In genomic region chr15:8444890-8445597, GRCm38 (mm10) we compare ENCODE assay signal across 8 mouse cellular contexts. TPM values are rescaled to one million over a fixed set of nuclear protein-coding genes. Genes with fewer than 3 reads are reported as not detected.
A peak's percentile ranks its signal among the peaks of the same experiment; 100 is the strongest.
DNase-seq lines count a peak whose midpoint lies in the region; ATAC-seq and TF ChIP-seq lines count a peak whose summit lies in the region.

No protein-coding gene starts in this region.

- peak overlapping the region; percentile 99 for H3K27ac ChIP-seq in embryonic facial prominence, embryonic 12.5 days
- peak overlapping the region; percentile 67 for H3K27ac ChIP-seq in kidney, adult 2 months (ENCODE audit: insufficient read depth, low read depth, low read length)
- H3K27ac ChIP-seq in limb, embryonic 14.5 days (replicated peaks; ENCODE audit: low read depth, low read length) = peak overlapping the region; percentile 99
- H3K27ac ChIP-seq in midbrain, embryonic 16.5 days (ENCODE audit: low read length) = peak overlapping the region; percentile 95
- peak overlapping the region; percentile 100 for H3K27ac ChIP-seq in spleen, adult 2 months (ENCODE audit: insufficient read depth, low read length)

- peak; percentile 64 for ATAC-seq in embryonic facial prominence, embryonic 12.5 days (ENCODE audit: insufficient number of reproducible peaks, insufficient read depth, low FRiP score, low TSS enrichment)
- ATAC-seq in limb, embryonic 14.5 days (ENCODE audit: low FRiP score, low read depth) = peak; percentile 64
- ATAC-seq in midbrain, embryonic 16.5 days = peak; percentile 78

- no peaks in the 10 kb centered on the region for H3K27me3 ChIP-seq in embryonic facial prominence, embryonic 12.5 days
- no peaks in the 10 kb centered on the region for H3K27me3 ChIP-seq in kidney, adult 2 months (replicated peaks; ENCODE audit: control insufficient read depth, insufficient read depth, low read length)
- no peaks in the 10 kb centered on the region for H3K27me3 ChIP-seq in limb, embryonic 14.5 days (ENCODE audit: control insufficient read depth, insufficient read depth, low read length)
- no peaks in the 10 kb centered on the region for H3K27me3 ChIP-seq in midbrain, embryonic 16.5 days (ENCODE audit: control insufficient read depth, insufficient read depth, low read depth, low read length)
- no peaks in the 10 kb centered on the region for H3K27me3 ChIP-seq in spleen, adult 2 months (ENCODE audit: control insufficient read depth, insufficient read depth, low read length)

- H3K4me1 ChIP-seq in embryonic facial prominence, embryonic 12.5 days = peaks cover 10% of the 10 kb centered on the region; the same call in 1 of the 2 replicates
- H3K4me1 ChIP-seq in kidney, adult 2 months (ENCODE audit: control insufficient read depth, insufficient read depth, low read length) = peaks cover 7% of the 10 kb centered on the region; the same call in 1 of the 2 replicates
- peaks cover 17% of the 10 kb centered on the region for H3K4me1 ChIP-seq in limb, embryonic 14.5 days (ENCODE audit: control insufficient read depth, insufficient read depth, low read length)
- peaks cover 32% of the 10 kb centered on the region for H3K4me1 ChIP-seq in midbrain, embryonic 16.5 days (ENCODE audit: control insufficient read depth, insufficient read depth, low read length)
- H3K4me1 ChIP-seq in spleen, adult 2 months (ENCODE audit: control insufficient read depth, insufficient read depth, insufficient read length) = peaks cover 8% of the 10 kb centered on the region; the same call in 1 of the 2 replicates

- WGBS in embryonic facial prominence, embryonic 12.5 days = under 1% methylated on average over 56 of the region's 57 CpGs
- WGBS in kidney, adult 2 months = under 1% methylated on average over 57 of the region's 57 CpGs
- WGBS in limb, embryonic 14.5 days = under 1% methylated on average over 57 of the region's 57 CpGs
- WGBS in midbrain, embryonic 16.5 days = under 1% methylated on average over 53 of the region's 57 CpGs
- WGBS in spleen, adult 2 months = under 1% methylated on average over 56 of the region's 57 CpGs

- H3K4me3 ChIP-seq in embryonic facial prominence, embryonic 12.5 days = peak overlapping the region; percentile 96
- peak overlapping the region; percentile 96 for H3K4me3 ChIP-seq in kidney, adult 2 months (ENCODE audit: insufficient read depth, low read depth, low read length)
- H3K4me3 ChIP-seq in limb, embryonic 14.5 days (replicated peaks; ENCODE audit: low read length) = peak overlapping the region; percentile 96
- peak overlapping the region; percentile 86 for H3K4me3 ChIP-seq in midbrain, embryonic 16.5 days (ENCODE audit: low read depth, low read length)
- H3K4me3 ChIP-seq in spleen, adult 2 months (ENCODE audit: extremely low read depth, insufficient read depth, insufficient read length) = peak overlapping the region; percentile 88

- peak overlapping the region; percentile 95 for H3K4me2 ChIP-seq in embryonic facial prominence, embryonic 12.5 days (replicated peaks)
- peak overlapping the region; percentile 81 for H3K4me2 ChIP-seq in limb, embryonic 14.5 days (replicated peaks; ENCODE audit: low read depth, low read length, severe bottlenecking)
- peak overlapping the region; percentile 100 for H3K4me2 ChIP-seq in midbrain, embryonic 16.5 days (ENCODE audit: low read length)

- no peaks in the 10 kb centered on the region for H3K36me3 ChIP-seq in embryonic facial prominence, embryonic 12.5 days
- no peaks in the 10 kb centered on the region for H3K36me3 ChIP-seq in kidney, adult 2 months (ENCODE audit: control insufficient read depth, insufficient read depth, low read length)
- no peaks in the 10 kb centered on the region for H3K36me3 ChIP-seq in limb, embryonic 14.5 days (ENCODE audit: control insufficient read depth, insufficient read depth, low read length)
- H3K36me3 ChIP-seq in midbrain, embryonic 16.5 days (ENCODE audit: control insufficient read depth, insufficient read depth, low read length) = no peaks in the 10 kb centered on the region
- H3K36me3 ChIP-seq in spleen, adult 2 months (ENCODE audit: control insufficient read depth, insufficient read depth, low read length) = no peaks in the 10 kb centered on the region

- TF ChIP-seq CTCF in kidney, adult 2 months (conservative IDR thresholded peaks at IDR 0.05; ENCODE audit: insufficient read depth, insufficient read length, low read depth, low read length) = peak; percentile 69
- peak; percentile 60; the same call in 1 of the 2 replicates for TF ChIP-seq CTCF in spleen, adult 2 months (IDR thresholded peaks at IDR 0.05; ENCODE audit: extremely low read depth, insufficient read depth, insufficient read length, insufficient replicate concordance)

- peak; percentile 93 for DNase-seq in 416B (ENCODE audit: low read depth)
- peak; percentile 88 to 89 for DNase-seq in adrenal gland, postnatal 36 days
- DNase-seq in heart, adult 18-20 months = peak; percentile 85 to 88
- peak; percentile 90 for DNase-seq in kidney, adult 2 months
- peak; percentile 91 for DNase-seq in limb, embryonic 14.5 days (ENCODE audit: low spot score)
- peak; percentile 73 for DNase-seq in spleen, adult 2 months (ENCODE audit: low read depth in 1 of 2, low spot score in 2 of 2)

- H3K9ac ChIP-seq in embryonic facial prominence, embryonic 12.5 days = peak overlapping the region; percentile 97
- peak overlapping the region; percentile 99 for H3K9ac ChIP-seq in limb, embryonic 14.5 days (ENCODE audit: low read depth, low read length, severe bottlenecking)
- peak overlapping the region; percentile 99 for H3K9ac ChIP-seq in midbrain, embryonic 16.5 days (ENCODE audit: low read depth, low read length)

- H3K9me3 ChIP-seq in embryonic facial prominence, embryonic 12.5 days = no peaks in the 10 kb centered on the region
- H3K9me3 ChIP-seq in limb, embryonic 14.5 days (ENCODE audit: control insufficient read depth, low read length) = no peaks in the 10 kb centered on the region
- no peaks in the 10 kb centered on the region for H3K9me3 ChIP-seq in midbrain, embryonic 16.5 days (replicated peaks; ENCODE audit: control insufficient read depth, low read length, poor library complexity, severe bottlenecking)

- no peak for TF ChIP-seq POLR2A in kidney, adult 2 months (IDR thresholded peaks at IDR 0.05; ENCODE audit: low read depth, low read length)
- no peak for TF ChIP-seq POLR2A in limb, embryonic 14.5 days (IDR thresholded peaks at IDR 0.05; ENCODE audit: borderline replicate concordance, extremely low read depth, insufficient read depth, insufficient read length)
- TF ChIP-seq POLR2A in spleen, adult 2 months (IDR thresholded peaks at IDR 0.05; ENCODE audit: low read depth, low read length) = no peak

RNA-seq across cellular contexts. Expression of gene Nipbl, which starts 0.8 kb away (rescaled TPM):
- 10 to 100 TPM; 48.9 to 50.5 TPM for total RNA-seq in adrenal gland, postnatal 36 days (2021)
- polyA plus RNA-seq in embryonic facial prominence, embryonic 12.5 days (2016; fragmentation: Nextera tagmentation; extraction: Ambion mirVana) = 21.8 and 22.6 TPM in 2 replicates
- total RNA-seq in heart, adult 18-20 months (2021) = 10 to 100 TPM; 25.7 to 29.3 TPM
- polyA plus RNA-seq in kidney, adult 2 months (2012; rRNA removed) = 4.6 and 5.2 TPM in 2 replicates
- 12.8 and 17.6 TPM in 2 replicates for polyA plus RNA-seq in limb, embryonic 14.5 days (2012; rRNA removed)
- polyA plus RNA-seq in limb, embryonic 14.5 days (2014; fragmentation: Nextera tagmentation; extraction: Ambion mirVana) = 23.4 and 25.3 TPM in 2 replicates
- polyA plus RNA-seq in midbrain, embryonic 16.5 days (2015; fragmentation: Nextera tagmentation; extraction: Ambion mirVana) = 13.3 and 15.1 TPM in 2 replicates
- polyA plus RNA-seq in spleen, adult 2 months (2012; rRNA removed) = 4.6 and 5.0 TPM in 2 replicates

Comparison
In these comparisons a context has a peak if more than half of its experiments do, and no peak if none do; other contexts are left out.
1. Peak in every context shown above with its lines: DNase-seq, ATAC-seq, H3K4me3 ChIP-seq and H3K27ac ChIP-seq.